Mouse (Mus musculus) lung, adult 2 months (tissue): ENCODE measurements around the gene Wipi1.
A peak's percentile ranks its signal among the peaks of the same experiment; 100 is the strongest.

Experiments used
- CTCF ChIP-seq: fragments of 200-500 bp; IDR thresholded peaks from 2 replicates; pipeline ENCODE4 v1.5.1; 2011; ENCODE audit warnings: mild to moderate bottlenecking, low read length, control low read depth; ENCODE audit not compliant: insufficient read depth
- POLR2A ChIP-seq: fragments of 200-500 bp; IDR thresholded peaks from 2 replicates; pipeline ENCODE4 v1.6.1; 2011; ENCODE audit warnings: low read depth, mild to moderate bottlenecking, control low read depth, low read length, borderline replicate concordance; ENCODE audit errors: extremely low read depth

DNA sequence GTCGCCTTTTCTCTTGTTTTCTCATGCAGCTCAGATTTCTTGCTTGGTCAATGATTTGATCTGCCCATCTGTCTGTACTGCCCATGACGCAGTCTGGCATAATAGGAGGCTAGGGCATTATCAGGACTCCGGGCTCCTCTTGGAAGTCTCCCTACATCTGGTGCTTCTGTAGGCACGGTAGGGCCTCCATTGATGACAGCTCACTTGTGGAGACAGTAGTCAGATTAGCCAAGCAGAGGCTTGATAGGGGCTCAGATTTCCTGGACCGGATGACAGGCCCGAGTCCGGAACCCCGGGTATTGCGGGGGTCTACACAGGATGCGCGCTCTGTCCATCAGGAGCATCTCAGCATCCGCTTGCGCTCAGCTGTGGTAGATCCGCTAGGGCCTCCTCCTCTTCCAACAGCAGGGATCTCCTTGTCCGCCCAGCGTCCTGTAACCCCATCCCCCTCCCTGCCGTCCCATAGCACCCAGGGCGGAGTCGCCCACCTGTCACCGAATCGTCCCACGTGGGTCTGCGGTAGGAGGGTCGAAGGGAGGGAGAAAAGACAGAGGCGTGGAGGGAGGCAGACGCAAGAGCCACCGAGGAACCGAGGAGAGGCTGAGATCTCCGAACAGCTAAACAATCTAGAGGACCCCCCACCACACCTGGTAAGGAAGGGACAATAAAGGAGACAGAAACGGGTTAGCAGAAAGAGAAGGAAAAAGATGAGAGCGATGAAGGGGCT lies 38.4 kb upstream of the Wipi1 start:
- TF ChIP-seq CTCF (no peak), POLR2A (peak; percentile 55; the same call in 1 of the 2 replicates)
